Mouse (Mus musculus): ENCODE results near the gene Pik3r1.

Pik3r1 gene

DNA sequence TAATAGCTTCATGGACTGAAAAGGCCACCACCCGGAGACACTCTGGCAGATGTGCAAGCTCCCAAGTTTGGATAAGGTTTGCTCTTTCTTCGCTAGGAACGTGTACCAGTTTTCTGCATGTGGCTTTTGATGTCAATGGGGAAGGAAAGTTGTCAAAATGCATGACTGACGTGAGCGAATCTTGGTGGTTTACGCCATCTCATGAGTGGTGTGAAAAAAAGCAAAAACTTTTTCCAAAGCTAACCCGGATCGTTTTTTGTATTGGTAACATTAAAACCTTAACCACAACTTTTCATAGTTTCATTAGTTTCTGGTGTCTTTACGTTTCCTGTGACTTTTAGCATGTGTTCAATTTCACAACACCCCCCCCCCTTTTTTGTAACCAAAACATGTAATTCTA, 60.8 kb downstream of the Pik3r1 start:
- DNase-seq = no peak

DNA sequence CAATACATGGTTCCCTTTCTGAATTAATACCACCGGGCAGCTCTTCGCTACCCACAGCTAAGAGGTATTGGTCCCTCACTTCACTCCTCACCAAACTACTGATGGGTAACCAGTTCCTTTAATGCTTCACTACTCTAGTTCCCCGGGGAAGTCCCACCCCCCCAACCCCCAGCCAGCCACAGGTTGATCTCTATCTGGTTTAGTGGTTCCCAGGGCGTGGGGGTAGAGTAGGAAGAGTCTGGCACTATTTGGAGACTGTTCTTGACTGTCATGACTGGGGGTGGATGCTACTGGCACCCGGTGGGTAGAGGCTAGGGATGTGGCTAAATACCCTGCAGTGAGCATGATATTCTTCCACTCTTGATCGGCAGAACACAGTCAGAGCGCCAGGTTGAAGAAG, 61.6 kb downstream of the Pik3r1 start:
- no peak for DNase-seq

DNA sequence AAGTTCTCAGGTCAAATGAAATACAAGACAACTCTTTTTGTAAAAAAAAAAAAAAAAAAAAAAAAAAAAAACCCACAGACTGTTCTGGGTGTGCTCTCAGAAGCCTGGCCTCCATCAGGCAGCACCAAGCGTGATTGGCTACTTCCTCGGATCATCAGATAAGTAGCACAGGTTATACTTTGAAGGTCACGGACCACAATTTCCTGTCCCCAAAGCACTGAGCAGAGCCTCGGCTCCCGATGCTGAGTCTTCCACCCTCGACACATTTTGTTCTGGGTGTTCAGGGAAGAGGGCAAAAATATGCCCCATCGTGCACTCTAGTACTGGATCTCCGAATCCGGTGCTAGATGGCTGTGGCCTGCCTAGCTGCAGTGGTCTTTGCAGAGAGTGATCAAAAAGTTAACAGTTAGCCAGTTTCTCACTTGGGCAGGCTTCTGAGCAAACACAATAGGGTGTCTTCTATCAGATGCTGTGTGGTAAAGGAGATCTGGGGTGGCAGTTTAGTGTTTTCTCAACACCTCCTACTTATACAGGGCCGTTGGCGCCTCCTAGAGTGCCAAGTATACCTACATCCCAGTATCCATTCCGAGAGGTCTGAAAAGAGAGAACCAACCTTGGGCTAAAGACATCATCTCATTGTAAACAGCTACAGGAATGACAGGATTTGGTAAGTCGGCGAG, 65.8 kb downstream of the Pik3r1 start:
- no peak for DNase-seq

DNA sequence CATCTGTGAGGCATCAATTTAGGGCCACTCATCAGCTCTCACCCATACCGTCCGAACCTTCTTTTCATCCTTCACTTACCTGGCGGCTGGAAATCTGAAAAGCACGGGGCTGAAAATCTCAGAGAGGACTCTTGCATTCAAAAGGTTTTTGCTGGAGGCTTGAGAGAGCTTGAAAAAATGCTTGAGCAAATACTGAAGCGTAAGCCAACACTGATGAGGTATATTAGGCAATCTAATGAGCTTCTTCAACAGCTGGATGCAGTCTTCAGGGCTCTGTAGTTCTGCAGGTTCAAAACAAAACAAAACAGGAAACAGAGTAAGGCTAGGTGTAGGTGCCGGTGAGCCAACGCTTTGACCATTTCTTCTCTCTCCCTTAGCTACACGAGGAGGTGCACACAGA, 66.4 kb downstream of the Pik3r1 start:
- no peak for DNase-seq

DNA sequence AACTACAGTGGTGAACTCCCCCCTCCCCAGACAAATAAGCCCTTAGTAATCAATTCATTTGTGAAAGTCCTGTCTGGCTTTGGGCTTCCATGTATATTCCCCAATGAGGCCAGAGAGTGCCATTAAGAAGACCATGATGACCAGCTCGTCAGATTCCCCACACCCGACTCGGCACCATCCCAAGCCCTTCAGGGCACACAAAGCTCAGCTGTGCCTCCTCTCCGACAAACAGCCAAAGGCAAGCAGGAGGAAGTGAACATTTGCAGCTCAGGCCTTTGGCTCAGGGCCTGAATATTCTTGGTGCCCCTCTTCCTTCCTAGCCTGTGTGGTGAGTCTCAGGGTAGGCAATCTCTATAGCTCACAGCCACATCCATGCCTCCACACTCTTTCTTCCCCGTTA, 68.3 kb downstream of the Pik3r1 start:
- no peak for DNase-seq

DNA sequence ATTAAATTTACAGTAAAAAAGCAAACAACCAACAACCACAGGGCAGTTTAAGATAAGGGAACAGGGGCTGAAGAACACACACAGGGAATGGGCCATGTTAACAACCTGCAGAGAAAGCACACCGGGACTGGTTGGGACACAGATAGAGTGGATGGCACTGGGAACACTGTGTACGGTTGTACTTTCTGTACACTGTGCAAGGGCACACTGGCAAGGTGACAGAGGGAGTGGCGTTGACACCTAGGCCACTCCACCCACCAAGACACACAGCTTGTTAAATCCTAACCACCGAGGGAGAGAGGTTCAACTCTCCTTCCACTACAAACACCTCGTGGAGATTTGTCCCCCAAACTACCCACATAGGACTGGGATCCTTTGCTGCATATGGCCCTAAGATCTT, 70.1 kb downstream of the Pik3r1 start:
- peak; percentile 62 for DNase-seq

DNA sequence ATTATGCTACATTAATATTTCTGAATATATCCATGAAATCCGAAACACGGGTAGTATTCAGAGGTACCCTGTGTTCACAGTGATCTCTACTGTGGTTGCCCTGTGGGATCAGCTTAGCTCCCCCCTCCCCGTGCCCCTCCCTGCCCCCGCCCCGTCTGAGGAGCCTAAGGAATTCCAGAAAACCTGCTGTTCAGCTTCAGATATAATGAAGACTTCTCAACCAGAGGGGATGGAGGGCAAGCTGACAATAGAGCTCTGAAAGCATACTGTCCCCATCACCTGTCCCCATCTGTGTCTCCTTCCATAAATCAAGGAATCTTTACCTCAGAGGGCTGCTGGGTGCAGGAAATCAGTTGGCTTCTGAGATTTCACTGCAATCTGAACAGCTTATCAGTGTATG, 70.6 kb downstream of the Pik3r1 start:
- no peak for DNase-seq

DNA sequence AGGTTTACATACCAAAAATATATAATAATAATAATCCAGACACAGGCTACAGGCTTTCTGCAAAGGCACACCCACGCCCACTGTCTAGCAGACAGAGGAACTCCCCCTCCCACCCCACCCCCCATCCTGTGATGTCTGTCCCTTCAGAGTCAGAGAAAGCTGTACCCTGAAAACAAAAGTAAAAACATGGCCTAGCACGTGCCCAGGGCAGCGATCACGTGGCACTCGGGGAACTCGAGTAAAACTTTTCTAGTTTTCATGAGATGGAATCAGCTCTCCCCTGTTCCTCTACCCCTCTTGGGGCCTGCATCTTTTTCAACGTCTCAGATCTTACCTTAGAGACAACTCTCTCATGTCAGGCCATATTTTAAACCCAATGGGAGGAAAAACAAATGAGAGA, 71.2 kb downstream of the Pik3r1 start:
- peak; percentile 60 to 63 for DNase-seq

DNA sequence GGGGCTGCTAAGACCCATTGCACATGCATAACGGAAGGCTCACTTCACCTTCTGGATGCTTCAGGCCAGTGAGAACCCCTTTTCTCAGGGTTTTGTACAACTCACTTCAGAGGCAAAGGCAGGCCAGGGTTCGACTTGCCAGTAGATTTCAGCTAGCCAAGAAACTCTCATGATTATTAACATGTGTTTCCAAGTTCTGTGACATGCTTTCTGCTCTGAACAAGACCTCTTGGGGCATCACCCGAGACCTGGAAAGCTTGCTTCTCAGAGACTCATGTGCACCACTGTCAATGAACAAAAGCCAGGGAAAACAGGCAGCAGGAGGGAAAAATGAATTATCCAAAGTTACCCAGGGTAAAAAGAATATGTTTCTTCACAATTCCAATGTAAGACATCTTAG, 71.7 kb downstream of the Pik3r1 start:
- DNase-seq = no peak

DNA sequence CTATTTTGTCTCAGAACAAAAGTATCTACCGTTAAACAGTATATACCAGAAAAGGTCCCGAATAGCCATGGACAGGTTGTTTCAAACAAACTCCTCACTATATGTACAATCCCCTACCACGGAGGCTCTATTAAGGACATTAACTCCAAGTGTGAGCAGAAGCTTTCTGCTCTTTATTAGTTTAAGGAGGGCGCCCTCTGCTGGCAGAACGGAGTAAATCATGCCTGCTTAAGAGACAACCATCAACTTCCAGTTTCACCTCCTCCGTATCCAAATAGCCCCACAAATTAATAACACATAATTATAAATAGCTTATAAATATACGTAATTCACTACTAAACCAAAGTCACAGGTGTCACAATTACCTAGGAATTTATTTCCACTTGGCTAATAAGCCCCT, 72.1 kb downstream of the Pik3r1 start:
- DNase-seq = peak; percentile 91 to 97

DNA sequence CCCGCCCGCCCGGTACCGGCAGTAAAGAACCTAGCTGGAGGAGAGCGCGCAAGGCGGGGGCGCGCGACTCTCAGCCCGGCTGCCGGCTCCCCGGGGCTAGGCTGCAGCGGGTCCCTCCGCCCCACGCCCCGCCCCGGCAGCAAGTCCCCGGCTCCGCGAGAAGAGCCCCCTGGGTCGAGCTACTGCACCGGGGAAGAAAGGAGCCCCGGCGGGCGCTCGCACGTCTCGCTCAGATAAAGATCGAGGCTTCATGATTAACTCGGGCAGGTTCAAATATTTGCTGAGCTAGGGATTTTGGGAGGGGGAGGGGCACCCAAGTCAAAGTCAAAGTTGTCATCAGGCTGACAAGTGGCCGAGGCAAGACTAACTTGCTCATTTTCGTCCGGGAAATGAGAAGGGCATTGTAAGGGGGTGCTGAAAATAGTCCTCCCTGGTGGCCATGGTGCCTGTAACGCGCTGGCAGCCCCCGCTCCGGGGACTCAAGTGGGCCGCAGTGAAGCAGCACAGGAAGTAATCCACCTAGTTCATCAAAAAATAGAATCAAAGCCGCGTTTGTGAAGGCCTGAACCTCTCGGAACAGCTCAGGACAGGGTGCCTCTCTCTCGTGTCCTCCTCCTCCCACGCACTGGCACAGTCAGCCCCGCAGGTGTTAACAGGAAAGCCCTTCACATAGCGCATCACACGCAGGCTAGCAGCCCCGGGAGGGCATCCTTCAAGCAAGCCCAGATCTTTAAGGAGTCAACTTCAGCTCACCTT, 73.3 kb downstream of the Pik3r1 start:
- DNase-seq = peak; percentile 83 to 87

DNA sequence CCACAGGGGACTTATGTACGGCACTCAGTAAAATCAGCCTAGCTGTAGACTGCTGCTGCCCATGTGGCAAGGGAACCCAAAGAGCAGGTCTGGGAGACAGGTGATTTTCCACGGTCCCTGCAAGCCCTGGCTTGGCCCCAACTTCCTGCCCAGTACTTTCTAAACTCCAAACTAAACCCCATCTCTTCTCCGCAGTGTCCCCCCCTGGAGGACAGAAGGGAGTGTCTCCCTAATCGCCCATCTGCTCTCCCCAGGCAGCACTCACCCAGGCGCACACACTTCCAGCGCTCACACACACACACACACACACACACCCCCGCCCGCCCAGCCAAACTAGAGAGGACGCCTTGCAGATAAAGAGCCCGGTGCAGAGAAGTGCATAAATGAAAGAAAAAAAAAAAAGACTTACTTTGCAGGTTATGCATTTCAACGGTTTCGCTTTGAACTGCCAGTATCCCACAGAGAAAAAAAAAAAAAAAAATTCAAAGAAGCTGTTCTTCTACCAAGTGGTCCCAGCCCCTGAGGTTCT, 74.0 kb downstream of the Pik3r1 start:
- peak; percentile 62 to 77 for DNase-seq

DNA sequence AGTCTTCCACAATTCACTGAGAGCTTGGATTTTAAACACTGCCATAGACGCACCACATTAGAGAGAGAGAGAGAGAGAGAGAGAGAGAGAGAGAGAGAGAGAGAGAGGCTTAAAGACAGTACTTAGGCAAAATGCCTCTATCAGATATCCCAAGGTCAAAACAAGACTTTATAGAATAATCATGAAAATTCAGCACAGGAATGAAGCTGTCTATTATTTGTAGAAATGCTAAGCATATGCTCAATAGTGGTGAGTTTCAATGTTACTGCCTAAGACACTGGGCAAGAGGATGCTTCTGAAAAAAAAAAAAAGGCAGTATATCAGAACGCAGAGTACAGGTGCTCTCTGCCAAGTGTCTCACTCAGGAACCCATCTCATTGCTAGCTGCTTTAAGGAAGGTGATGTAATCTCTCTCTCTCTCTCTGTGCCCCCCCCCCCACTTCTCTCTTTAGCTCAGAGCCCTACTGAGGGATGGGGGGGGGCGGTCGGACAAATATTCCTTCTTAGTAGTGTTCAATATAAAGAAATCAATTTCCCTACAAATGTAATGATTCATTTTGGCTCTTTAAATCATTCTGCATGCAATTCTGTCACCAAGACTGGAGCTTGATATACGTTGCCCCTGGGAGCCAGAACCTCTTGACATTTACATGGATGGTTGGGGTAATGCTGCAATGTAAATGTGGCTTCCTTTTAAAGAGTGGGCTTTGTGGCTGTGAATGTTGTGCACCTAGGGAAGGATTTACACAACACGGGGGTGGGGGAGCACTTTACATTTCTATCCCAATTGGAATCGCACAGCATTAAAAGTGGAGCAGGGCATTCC, 74.9 kb downstream of the Pik3r1 start:
- DNase-seq = no peak

DNA sequence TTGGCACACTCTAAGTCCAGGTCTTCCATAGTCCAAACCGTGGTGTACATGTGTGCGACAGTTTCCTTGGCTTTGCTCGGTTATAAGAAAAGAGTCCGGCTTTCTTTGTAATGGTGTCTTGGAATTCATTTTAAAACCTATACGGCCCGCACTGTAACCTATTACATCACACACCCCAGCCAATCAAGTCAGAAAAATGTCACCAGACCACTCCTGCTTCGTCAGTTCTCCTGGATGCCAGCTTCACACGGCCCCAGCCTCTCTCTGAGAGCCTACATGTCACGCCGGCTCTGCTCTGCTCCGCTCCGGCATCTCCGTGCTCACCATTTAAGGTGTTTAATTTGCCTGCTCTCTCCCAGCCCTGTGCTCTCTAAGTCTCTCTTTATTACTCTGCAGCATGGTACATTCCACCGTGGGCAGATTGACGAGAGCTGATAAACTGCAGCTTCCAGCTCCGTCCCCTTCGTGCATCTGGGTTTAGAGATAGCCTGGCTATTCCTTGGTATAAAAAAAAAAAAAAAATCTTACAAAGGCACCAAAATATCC, 75.7 kb downstream of the Pik3r1 start:
- DNase-seq = peak; percentile 39 to 50

DNA sequence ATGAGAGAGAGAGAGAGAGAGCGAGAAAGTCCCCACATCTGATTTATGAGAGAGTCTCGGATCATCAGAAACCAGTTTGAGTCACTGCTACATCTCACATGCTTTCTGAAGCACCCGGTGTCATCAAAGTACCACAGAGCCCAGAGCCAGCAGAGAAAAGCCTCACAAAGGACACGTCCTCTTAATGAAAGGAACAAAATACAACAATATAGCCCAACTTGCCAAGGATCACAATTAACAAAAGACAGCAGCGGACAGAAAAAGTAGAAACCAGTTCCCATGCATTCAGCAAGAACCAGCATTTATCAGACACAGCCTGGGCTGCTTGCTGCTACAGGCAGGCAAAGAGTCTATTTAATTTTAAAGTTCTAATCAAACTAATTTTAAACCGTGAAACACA, 76.3 kb downstream of the Pik3r1 start:
- DNase-seq = no peak

DNA sequence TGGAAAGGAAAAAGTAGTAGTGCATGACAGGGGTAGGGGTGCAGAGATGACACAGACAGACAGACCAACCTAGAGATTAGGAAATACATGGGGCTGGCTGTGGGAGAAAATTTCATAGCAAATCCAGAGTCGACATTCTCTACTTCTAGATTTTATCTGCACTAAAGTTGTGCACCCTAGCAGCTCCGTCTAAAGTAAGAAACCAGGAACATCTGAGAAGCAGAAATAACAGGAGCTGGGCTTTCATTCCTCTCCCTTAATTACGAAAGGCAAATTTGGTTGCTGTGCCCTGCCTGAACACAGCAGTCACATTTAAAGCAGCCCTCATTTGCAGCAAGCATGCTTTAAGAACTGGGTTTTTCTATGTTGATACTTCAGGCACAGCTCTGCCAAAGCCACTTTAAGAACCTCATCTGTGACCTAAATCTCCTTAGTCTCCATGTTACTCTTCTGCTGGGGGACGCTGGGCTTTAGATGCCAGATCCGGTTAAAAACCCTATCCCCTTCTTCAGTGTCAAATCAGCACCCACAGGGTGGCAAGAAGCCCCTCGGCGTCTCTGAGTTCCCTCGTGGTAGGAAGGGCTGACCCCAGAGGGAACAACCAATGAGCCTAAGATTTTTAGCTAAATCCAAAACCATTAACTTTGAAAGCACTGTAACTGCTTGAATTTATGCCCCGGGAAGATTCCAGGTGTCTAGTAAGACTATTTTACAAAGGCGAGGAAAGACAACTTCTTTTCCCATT, 76.9 kb downstream of the Pik3r1 start:
- DNase-seq = no peak

DNA sequence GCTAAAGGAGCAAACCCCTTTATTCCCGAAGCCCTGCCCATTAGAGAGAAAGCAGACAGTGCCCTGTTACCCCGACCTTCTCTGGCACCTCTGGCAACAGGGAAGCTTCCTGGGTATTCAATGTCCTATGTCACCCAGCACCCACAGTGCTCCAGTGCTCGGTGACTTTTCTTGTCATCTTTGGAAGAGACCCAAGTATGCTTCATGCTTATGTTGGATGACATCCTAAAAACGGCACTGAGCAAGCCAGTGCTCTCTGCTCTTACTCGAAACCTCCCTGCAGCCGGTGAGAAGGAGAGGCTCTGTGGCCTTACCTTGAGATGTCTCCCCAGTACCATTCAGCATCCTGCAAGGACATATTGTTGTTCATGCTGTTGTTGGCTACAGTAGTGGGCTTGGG, 77.8 kb downstream of the Pik3r1 start:
- peak; percentile 30 to 49 for DNase-seq

DNA sequence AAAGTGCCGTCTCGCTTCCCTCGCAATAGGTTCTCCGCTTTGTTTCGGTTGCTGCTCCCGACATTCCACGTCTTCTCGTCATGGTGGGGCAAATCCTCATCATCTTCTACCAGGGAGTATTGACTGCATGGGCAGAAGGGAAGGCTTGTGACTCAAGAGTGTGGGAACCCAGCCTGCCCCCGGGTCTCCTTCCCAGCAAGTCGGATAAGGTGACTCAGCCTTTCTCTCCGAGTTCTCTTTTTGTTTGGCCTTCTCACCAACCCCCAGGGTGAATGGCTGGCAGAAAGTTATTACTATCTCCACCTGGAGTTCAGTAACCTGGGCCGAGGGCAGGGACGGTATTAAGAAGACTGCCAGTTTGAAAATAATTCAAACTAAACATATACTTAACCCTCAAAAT, 81.8 kb downstream of the Pik3r1 start:
- no peak for DNase-seq

DNA sequence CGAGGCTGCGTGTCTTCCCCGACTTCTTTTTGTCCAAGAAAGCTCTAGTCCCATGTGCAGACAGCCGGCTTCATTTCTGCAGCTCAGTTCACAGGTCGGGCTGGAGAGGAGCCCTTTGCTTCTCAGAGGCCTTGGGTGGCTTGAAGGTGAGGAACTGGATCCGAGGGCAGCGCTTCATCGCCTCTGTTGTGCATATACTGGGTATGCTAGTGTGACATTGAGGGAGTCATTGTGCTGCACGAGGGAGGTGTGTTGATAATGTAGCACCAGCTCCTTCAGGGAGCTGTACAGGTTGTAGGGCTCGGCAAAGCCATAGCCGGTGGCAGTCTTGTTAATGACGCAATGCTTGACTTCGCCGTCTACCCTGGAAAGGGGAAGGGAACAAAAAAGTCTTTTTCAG, 83.3 kb downstream of the Pik3r1 start:
- DNase-seq = no peak

DNA sequence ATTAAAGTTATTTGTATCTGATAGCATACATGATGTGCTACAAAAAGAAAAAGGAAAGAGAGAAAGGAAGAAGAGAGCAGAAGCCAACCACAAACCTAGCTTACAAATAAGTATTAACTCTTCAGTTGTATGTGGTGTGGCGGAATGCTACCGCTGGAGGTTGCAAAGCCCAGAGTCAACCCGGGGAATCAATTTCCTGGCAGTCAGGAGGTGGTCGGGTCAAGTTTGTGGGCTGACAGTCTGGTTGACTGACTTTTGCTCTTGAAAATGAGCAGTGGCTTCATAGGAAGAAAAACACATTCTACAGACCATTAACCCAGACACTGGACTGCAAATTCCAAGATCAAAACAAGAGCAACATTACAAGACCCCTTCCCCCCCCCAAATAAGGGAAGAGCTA, 85.6 kb downstream of the Pik3r1 start:
- no peak for DNase-seq

DNA sequence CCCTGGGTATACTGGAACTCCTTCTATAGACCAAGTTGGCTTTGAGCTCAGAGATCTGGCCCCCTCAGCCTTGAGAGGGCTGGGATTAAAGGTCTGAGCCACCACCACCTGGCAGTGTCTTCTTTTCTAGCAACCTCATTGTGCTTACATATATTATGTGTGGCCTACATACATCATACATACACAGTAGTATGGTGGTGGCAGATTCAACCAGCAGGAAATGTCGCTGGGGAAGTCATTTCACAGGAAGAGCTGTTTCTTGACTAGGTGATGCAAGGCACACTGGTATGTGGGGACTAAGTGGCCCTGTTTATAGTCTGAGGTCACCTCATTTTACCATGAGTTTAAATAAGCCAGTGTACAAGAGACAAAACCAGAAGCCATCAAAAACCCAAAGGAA, 87.9 kb downstream of the Pik3r1 start:
- no peak for DNase-seq

DNA sequence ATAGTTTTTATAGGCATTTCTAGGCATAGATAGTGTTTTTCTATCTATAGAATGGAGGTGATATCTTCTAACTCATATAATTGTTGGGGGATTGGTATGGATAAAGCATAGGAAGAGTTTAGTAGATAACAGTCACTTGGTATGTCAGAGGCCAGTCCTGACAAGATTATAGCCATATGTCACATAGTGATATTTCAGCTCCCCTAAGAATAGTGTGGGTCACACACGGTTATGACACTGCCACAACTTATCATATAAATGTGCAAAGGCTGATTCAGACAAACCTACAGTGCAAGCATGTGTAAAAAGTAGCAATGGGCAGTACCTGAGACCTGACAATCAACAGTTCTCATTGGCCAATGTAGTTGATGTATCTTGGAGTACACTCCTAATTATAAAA, 89.0 kb downstream of the Pik3r1 start:
- DNase-seq = no peak

DNA sequence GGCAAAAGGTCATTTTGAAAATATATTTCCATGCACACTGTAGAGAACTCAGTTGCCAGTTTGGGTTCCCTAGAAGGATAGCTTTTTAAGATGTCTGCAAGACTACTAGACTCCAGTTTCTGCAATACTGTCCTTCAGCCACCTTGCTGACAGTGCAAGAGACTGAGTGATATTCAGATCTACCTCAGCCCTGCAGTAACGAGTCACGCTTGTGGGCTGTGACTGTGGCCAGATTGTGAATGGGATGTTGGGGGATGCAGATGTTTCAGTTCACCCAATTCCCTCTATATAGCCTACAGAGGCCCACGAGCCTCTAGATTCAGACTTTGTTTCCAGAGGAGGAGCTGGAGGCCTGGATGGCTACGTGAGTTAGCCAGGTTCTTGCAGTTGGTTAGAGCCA, 90.0 kb downstream of the Pik3r1 start:
- DNase-seq = no peak
